Mouse (Mus musculus): ENCODE measurements around the gene Ip6k2.

Gene Ip6k2

DNA sequence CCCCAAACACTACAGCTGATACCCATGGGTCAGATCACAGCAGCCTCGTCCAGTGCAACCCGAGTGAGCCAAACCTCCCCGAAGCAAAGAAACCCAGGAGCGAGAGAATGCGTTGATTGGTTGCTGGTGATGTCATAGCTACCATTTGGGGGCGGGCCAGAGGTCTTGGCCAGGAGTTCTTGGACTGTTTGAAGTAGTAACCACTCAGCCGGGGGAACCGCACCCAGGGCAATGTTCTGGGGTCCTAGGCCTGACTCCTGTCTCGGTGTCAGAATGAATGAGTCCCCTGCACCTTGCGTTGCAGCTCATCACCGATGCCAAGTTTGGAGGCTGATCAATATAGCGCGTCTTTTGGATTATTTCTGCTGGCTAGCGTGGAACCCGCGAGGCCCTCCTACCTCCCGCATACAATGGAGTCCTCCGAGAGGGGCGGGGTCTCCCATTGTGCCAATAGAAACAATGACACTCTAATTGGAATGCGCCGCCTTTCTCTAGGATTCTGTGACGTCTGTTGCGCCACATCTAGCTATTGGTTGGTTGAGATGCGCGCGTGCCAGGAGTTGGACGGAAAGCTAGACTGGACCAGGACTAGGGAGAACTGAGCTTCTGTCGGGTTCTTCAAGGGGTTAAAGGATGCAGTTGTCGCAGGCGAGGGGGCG lies 41.3 kb downstream of the Ip6k2 start:
- no peak for DNase-seq

- DNase-seq, result peak; percentile 58 to 61
Observed at GRCm38 (mm10) chr9:108825820-108826699, 42.5 kb downstream of the Ip6k2 start, which contains the start of gene Celsr3. Gene Celsr3 (plus strand): TSS chr9:108826320.

GRCm38 (mm10) chr9:108826700-108827340 lies 43.2 kb downstream of the Ip6k2 start:
- peak; percentile 85 to 88 for DNase-seq

- DNase-seq, result no peak
Observed at GRCm38 (mm10) chr9:108827454-108827853, 43.9 kb downstream of the Ip6k2 start.

DNA sequence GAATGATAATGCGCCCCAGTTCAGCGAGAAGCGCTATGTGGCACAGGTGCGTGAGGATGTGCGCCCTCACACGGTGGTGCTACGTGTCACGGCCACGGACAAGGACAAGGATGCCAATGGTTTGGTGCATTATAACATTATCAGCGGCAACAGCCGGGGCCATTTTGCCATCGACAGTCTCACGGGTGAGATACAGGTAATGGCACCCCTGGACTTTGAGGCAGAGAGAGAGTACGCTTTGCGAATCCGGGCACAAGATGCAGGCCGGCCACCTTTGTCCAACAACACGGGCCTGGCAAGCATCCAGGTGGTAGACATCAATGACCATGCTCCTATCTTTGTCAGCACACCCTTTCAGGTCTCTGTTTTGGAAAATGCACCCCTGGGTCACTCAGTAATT lies 44.3 kb downstream of the Ip6k2 start:
- DNase-seq, result no peak

- DNase-seq, result peak; percentile 63 to 64
Observed at GRCm38 (mm10) chr9:108831637-108832036, 48.0 kb downstream of the Ip6k2 start.

DNA sequence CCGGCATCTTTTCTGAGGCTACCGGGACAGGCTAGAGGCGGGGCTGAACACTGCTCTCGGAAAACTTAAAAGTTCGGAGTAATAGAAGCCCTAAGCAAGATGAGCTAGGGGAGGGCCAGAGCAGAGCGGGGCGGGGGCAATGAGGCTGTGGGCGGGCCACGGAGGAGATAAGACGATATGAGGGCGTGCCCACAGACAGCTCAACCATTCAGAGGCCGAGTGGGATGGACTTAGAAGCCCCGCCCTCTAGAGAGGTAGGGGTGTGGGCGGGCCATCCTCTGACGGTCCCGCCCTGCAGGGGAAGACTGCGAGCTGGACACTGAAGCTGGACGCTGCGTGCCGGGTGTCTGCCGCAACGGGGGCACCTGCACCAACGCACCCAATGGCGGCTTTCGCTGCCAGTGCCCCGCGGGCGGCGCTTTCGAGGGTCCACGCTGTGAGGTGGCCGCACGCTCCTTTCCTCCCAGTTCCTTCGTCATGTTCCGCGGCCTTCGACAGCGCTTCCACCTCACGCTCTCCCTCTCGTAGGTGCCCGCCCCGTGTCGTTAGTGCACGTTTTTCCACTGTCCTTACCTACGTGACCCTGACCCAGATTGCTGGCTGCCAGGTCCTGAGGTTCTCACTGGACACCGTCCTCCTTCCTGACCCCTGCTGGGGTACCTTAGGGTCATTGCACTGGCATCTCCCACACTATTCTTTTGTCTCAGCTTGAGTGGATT lies 49.0 kb downstream of the Ip6k2 start:
- peak; percentile 93 to 95 for DNase-seq

DNA sequence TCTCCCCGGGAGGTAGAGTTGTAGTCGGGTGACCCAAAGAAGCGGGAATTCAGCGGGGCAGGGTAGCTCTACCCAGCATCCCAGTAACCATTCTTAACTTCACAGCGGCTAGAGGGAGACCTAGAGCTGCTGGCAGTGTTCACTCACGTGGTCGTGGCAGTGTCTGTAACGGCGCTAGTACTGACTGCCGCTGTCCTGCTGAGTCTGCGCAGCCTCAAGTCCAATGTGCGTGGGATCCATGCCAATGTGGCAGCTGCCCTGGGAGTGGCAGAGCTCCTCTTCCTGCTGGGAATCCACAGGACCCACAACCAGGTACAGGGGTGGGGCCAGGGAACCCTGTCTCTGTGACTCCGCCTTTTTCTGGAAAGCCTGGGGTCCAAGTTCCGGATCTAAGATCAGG lies 59.4 kb downstream of the Ip6k2 start:
- peak; percentile 59 to 65 for DNase-seq

DNA sequence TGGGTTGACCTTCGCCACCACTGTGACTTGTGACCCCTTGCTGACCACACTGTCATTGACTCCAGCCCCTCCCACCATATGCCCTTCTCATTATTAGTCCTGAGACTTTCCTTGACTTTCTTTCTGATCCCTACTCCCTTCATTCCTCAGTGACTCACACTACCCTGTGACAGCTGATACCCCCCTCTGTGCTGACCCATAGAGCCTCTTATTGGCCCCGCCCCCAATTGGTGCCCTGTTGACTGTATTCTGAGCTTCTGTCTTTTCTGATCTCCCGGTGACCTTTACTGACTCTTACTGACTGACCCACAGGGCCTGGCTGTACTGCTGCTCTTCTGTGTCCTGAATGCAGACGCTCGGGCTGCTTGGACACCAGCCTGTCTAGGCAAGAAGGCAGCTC lies 61.8 kb downstream of the Ip6k2 start:
- no peak for DNase-seq

GRCm38 (mm10) chr9:108847374-108847773 lies 63.8 kb downstream of the Ip6k2 start:
- peak in 1 of 2 experiments; percentile 30 for DNase-seq

DNA sequence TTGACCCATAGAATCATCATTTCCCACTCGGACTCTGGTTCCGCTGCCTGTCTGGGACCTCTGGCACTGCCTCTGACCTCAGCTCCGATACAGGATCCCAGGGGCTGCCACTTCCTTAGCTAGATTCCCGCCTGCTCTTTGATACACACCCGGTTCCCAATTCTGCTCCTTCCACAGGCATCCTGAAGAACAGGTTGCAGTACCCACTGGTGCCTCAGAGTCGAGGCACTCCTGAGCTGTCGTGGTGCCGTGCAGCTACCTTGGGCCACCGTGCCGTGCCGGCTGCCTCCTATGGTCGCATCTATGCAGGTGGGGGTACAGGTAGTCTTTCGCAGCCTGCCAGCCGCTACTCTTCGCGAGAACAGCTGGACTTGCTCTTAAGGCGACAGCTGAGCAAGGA lies 64.8 kb downstream of the Ip6k2 start:
- no peak for DNase-seq

GRCm38 (mm10) chr9:108852976-108853375 lies 69.4 kb downstream of the Ip6k2 start, which contains the start of gene Slc26a6:
Gene Slc26a6 (plus strand): TSS chr9:108853283.
- peak in 1 of 2 experiments; percentile 35 for DNase-seq

GRCm38 (mm10) chr9:108853635-108854240 lies 70.1 kb downstream of the Ip6k2 start:
- peak; percentile 93 to 95 for DNase-seq

- DNase-seq, result peak; percentile 91 to 93
Observed at GRCm38 (mm10) chr9:108854241-108854696, 70.7 kb downstream of the Ip6k2 start.

DNA sequence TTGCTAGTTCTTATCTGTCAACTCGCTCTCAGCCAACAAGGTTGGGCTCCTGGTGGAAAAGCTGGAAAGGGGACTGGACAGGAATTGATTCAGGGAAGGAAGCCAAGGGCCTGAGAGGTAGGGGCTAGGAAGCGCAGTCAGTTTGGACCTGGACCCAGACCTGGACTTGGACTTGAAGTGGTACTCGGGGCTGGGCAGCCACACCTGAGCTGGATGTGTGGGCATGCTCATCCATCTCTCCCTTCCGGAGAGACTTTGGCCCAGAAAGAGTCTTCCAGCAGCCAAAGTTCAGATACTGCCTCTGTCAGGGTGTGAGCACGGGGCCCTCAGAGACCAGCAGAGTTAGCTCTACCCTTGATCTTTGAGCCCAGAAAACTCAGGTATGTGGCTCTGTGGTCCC lies 71.7 kb downstream of the Ip6k2 start:
- DNase-seq, result no peak

All from lung, postnatal 4 days (tissue).